Mouse (Mus musculus) olfactory bulb, adult 2 months (tissue): ENCODE measurements around the gene Epyc.

ENCODE experiments used
- CTCF ChIP-seq: fragments of 200-500 bp; IDR thresholded peaks from 2 replicates; pipeline ENCODE4 v1.5.1; 2012; ENCODE audit warnings: low read depth, mild to moderate bottlenecking, low read length, moderate library complexity; ENCODE audit not compliant: insufficient read depth
- POLR2A ChIP-seq: fragments of 200-500 bp; IDR thresholded peaks from 2 replicates; pipeline ENCODE4 v1.6.1; 2012; ENCODE audit warnings: mild to moderate bottlenecking, low read depth, low read length, moderate library complexity; ENCODE audit not compliant: insufficient read depth

GRCm38 (mm10) chr10:97725929-97726328, 82.1 kb downstream of the Epyc start:
- TF ChIP-seq CTCF, result no peak
- TF ChIP-seq POLR2A, result no peak
